Mouse (Mus musculus): ENCODE results near the gene Lgalsl. TPM values are rescaled to one million over a fixed set of nuclear protein-coding genes. Genes with fewer than 3 reads are reported as not detected.
A peak's percentile ranks its signal among the peaks of the same experiment; 100 is the strongest.

Lgalsl gene
- polyA plus RNA-seq, 1 experiment from 2014 or later: 34.8 TPM

- Histone ChIP-seq H3K9ac (no peak overlapping the region), H3K9me3 (replicated peaks) (no peaks in the 10 kb centered on the region), H3K4me1 (replicated peaks) (no peaks in the 10 kb centered on the region), H3K27ac (no peak overlapping the region), H3K27me3 (no peaks in the 10 kb centered on the region), H3K4me2 (no peak overlapping the region), H3K4me3 (no peak overlapping the region), H3K36me3 (peaks cover 28% of the 10 kb centered on the region)
- whole genome bisulfite sequencing: 78% methylated on average over 2 of the region's 2 CpGs
- ATAC-seq (replicated peaks; ENCODE audit: insufficient number of reproducible peaks, insufficient read depth, low FRiP score, low read depth): no peak
These were observed 7.6 kb downstream of the Lgalsl start for GRCm38 (mm10) chr11:20823301-20823700.

GRCm38 (mm10) chr11:20821351-20821750 lies 9.5 kb downstream of the Lgalsl start:
- Histone ChIP-seq H3K4me1 (replicated peaks) (no peaks in the 10 kb centered on the region), H3K9ac (no peak overlapping the region), H3K4me3 (no peak overlapping the region), H3K27me3 (no peaks in the 10 kb centered on the region), H3K27ac (no peak overlapping the region), H3K4me2 (no peak overlapping the region), H3K36me3 (peaks cover 9% of the 10 kb centered on the region), H3K9me3 (replicated peaks) (no peaks in the 10 kb centered on the region)
- WGBS: 56% methylated on average over 7 of the region's 7 CpGs
- ATAC-seq (replicated peaks; ENCODE audit: insufficient number of reproducible peaks, insufficient read depth, low FRiP score, low read depth): no peak

GRCm38 (mm10) chr11:20813901-20814523 lies 16.8 kb downstream of the Lgalsl start:
- Histone ChIP-seq H3K27ac (no peak overlapping the region), H3K36me3 (no peaks in the 10 kb centered on the region), H3K27me3 (no peaks in the 10 kb centered on the region), H3K9ac (no peak overlapping the region), H3K4me1 (replicated peaks) (no peaks in the 10 kb centered on the region), H3K4me3 (no peak overlapping the region), H3K9me3 (replicated peaks) (no peaks in the 10 kb centered on the region), H3K4me2 (no peak overlapping the region)
- ATAC-seq (replicated peaks; ENCODE audit: insufficient number of reproducible peaks, insufficient read depth, low FRiP score, low read depth): no peak
- 80% methylated on average over 6 of the region's 6 CpGs for WGBS

- WGBS: 72% methylated on average over 5 of the region's 5 CpGs
- H3K27me3 ChIP-seq: no peaks in the 10 kb centered on the region
- ATAC-seq (replicated peaks; ENCODE audit: insufficient number of reproducible peaks, insufficient read depth, low FRiP score, low read depth): no peak
These were observed 18.5 kb downstream of the Lgalsl start for GRCm38 (mm10) chr11:20812153-20812887.

GRCm38 (mm10) chr11:20806659-20807058 lies 24.2 kb downstream of the Lgalsl start:
- Histone ChIP-seq H3K36me3 (no peaks in the 10 kb centered on the region), H3K9ac (no peak overlapping the region), H3K4me1 (replicated peaks) (no peaks in the 10 kb centered on the region), H3K4me3 (no peak overlapping the region), H3K27ac (no peak overlapping the region), H3K9me3 (replicated peaks) (no peaks in the 10 kb centered on the region), H3K27me3 (no peaks in the 10 kb centered on the region), H3K4me2 (no peak overlapping the region)
- WGBS: 72% methylated on average over 5 of the region's 5 CpGs
- ATAC-seq (replicated peaks; ENCODE audit: insufficient number of reproducible peaks, insufficient read depth, low FRiP score, low read depth): no peak

More at GRCm38 (mm10) chr11:20812153-20812887, 18.5 kb downstream of the Lgalsl start:
- Histone ChIP-seq H3K4me2 (no peak overlapping the region), H3K27ac (no peak overlapping the region), H3K9me3 (replicated peaks) (no peaks in the 10 kb centered on the region), H3K36me3 (no peaks in the 10 kb centered on the region), H3K4me1 (replicated peaks) (no peaks in the 10 kb centered on the region), H3K9ac (no peak overlapping the region), H3K4me3 (no peak overlapping the region)

GRCm38 (mm10) chr11:20805604-20806249 lies 25.1 kb downstream of the Lgalsl start:
- no peak overlapping the region for H3K27ac ChIP-seq
- ATAC-seq (replicated peaks; ENCODE audit: insufficient number of reproducible peaks, insufficient read depth, low FRiP score, low read depth): no peak
- H3K9me3 ChIP-seq (replicated peaks): no peaks in the 10 kb centered on the region
- H3K27me3 ChIP-seq: no peaks in the 10 kb centered on the region
- H3K4me1 ChIP-seq (replicated peaks): no peaks in the 10 kb centered on the region
- H3K36me3 ChIP-seq: no peaks in the 10 kb centered on the region
- no peak overlapping the region for H3K4me2 ChIP-seq
- H3K4me3 ChIP-seq: no peak overlapping the region
- no peak overlapping the region for H3K9ac ChIP-seq
- WGBS: 46% methylated on average over 4 of the region's 4 CpGs

- H3K4me3 ChIP-seq: no peak overlapping the region
- WGBS: 82% methylated on average over 4 of the region's 4 CpGs
- no peak overlapping the region for H3K4me2 ChIP-seq
- H3K36me3 ChIP-seq: no peaks in the 10 kb centered on the region
- H3K9ac ChIP-seq: no peak overlapping the region
- no peaks in the 10 kb centered on the region for H3K27me3 ChIP-seq
- H3K4me1 ChIP-seq (replicated peaks): no peaks in the 10 kb centered on the region
- ATAC-seq (replicated peaks; ENCODE audit: insufficient number of reproducible peaks, insufficient read depth, low FRiP score, low read depth): no peak
- no peak overlapping the region for H3K27ac ChIP-seq
- no peaks in the 10 kb centered on the region for H3K9me3 ChIP-seq (replicated peaks)
These were observed 26.4 kb downstream of the Lgalsl start for GRCm38 (mm10) chr11:20804416-20804815.

DNA sequence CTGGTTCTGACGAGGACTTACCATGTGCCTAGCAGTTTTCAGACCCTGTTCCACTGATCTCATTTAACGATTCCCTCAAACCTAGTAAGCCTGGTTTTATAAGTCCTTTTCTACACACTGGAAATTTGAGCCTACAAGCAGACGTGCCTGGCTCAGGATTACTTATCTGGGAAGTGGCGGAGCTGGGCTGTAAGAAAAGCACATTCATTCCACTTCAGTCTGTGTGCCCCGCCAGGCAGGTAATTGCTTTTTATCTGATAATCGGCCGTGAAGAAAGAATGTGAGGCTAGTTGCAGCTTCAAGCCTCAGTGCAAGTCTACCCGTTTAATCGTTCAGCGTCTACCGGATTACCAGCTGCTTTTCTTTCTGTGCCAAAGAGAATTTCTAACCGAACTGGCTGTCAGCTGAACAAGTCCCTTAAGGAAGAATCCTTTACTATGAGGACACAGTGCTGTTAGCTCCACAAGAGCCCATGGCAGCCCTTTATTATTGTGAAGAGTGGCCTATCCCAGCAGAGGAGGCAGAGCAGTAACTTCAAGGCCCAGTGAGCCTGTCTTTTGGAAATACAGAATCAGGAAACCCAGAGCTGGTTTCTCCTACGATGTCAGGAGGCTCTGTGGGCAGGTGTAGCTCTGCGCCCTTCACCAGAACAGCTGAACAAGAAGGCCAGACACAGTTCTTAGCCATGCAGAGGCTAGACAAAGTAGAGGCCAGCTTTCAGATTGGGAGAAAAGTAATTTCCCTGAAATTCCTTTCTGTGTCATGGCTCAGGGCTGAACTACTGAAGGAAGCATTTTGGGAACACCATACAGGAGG lies 30.4 kb downstream of the Lgalsl start:
- WGBS: 27% methylated on average over 14 of the region's 14 CpGs
- Histone ChIP-seq H3K9me3 (replicated peaks) (no peaks in the 10 kb centered on the region), H3K4me2 (peak overlapping the region; percentile 22; the same call in 1 of the 2 replicates), H3K4me3 (no peak overlapping the region), H3K4me1 (replicated peaks) (no peaks in the 10 kb centered on the region), H3K27ac (no peak overlapping the region), H3K9ac (no peak overlapping the region), H3K36me3 (no peaks in the 10 kb centered on the region), H3K27me3 (no peaks in the 10 kb centered on the region)
- ATAC-seq (replicated peaks; ENCODE audit: insufficient number of reproducible peaks, insufficient read depth, low FRiP score, low read depth): no peak

GRCm38 (mm10) chr11:20797841-20798240 lies 33.0 kb downstream of the Lgalsl start:
- 87% methylated on average over 6 of the region's 6 CpGs for WGBS
- H3K9ac ChIP-seq: no peak overlapping the region
- no peak for ATAC-seq (replicated peaks; ENCODE audit: insufficient number of reproducible peaks, insufficient read depth, low FRiP score, low read depth)

GRCm38 (mm10) chr11:20795466-20795865 lies 35.4 kb downstream of the Lgalsl start:
- Histone ChIP-seq H3K9me3 (replicated peaks) (no peaks in the 10 kb centered on the region), H3K27me3 (no peaks in the 10 kb centered on the region), H3K27ac (no peak overlapping the region), H3K4me3 (no peak overlapping the region), H3K4me2 (no peak overlapping the region), H3K36me3 (no peaks in the 10 kb centered on the region), H3K4me1 (replicated peaks) (peaks cover 6% of the 10 kb centered on the region; the same call in 1 of the 2 replicates), H3K9ac (no peak overlapping the region)
- WGBS: 51% methylated on average over 2 of the region's 2 CpGs
- no peak for ATAC-seq (replicated peaks; ENCODE audit: insufficient number of reproducible peaks, insufficient read depth, low FRiP score, low read depth)

More at GRCm38 (mm10) chr11:20797841-20798240, 33.0 kb downstream of the Lgalsl start:
- Histone ChIP-seq H3K9me3 (replicated peaks) (no peaks in the 10 kb centered on the region), H3K27ac (no peak overlapping the region), H3K4me3 (no peak overlapping the region), H3K4me2 (no peak overlapping the region), H3K36me3 (no peaks in the 10 kb centered on the region), H3K4me1 (replicated peaks) (peaks cover 6% of the 10 kb centered on the region; the same call in 1 of the 2 replicates), H3K27me3 (no peaks in the 10 kb centered on the region)

GRCm38 (mm10) chr11:20794913-20795254 lies 36.0 kb downstream of the Lgalsl start:
- H3K27ac ChIP-seq: no peak overlapping the region
- no peaks in the 10 kb centered on the region for H3K36me3 ChIP-seq
- peaks cover 6% of the 10 kb centered on the region; the same call in 1 of the 2 replicates for H3K4me1 ChIP-seq (replicated peaks)
- no peak overlapping the region for H3K9ac ChIP-seq
- no peaks in the 10 kb centered on the region for H3K9me3 ChIP-seq (replicated peaks)
- no peak for ATAC-seq (replicated peaks; ENCODE audit: insufficient number of reproducible peaks, insufficient read depth, low FRiP score, low read depth)
- 50% methylated on average over 11 of the region's 11 CpGs for WGBS
- no peaks in the 10 kb centered on the region for H3K27me3 ChIP-seq
- no peak overlapping the region for H3K4me2 ChIP-seq
- no peak overlapping the region for H3K4me3 ChIP-seq

Measured in heart, embryonic 15.5 days (tissue).